Mouse (Mus musculus) hematopoietic stem cell, adult 5-6 weeks (primary cell): Measurements from ENCODE around the gene Ctsf. TPM values are rescaled to one million over a fixed set of nuclear protein-coding genes. Genes with fewer than 3 reads are reported as not detected.
A peak's percentile ranks its signal among the peaks of the same experiment; 100 is the strongest.
"Not testable (repeated sequence)": the region's sequence is repeated elsewhere in the genome, so short reads cannot be mapped to it uniquely, and the experiment has no call there.

Experiments
- ATAC-seq, 2 experiments: fragments of 125-278 bp in 1 of 2; replicated peaks in 1 of 2; 2 replicates each; pipeline ENCODE4 v1.8.0; 2016 to 2017; ENCODE audit warnings: inconsistent platforms in 2 of 2, mild to moderate bottlenecking in 2 of 2, moderate number of reproducible peaks in 2 of 2, low read depth in 1 of 2, moderate TSS enrichment in 1 of 2; ENCODE audit not compliant: low FRiP score in 2 of 2, poor library complexity in 2 of 2, severe bottlenecking in 2 of 2, insufficient read depth in 1 of 2, low TSS enrichment in 1 of 2
- total RNA-seq: library from RNA; stranded (forward); fragments of 172-1452, 232-1000 nt; gene quantifications from 2 replicates; pipeline ENCODE4 v1.2.3, GENCODE M21; 2017

Gene Ctsf
- total RNA-seq, 1 experiment from 2014 or later = 18.9 TPM

- ATAC-seq = no peak
Measured at GRCm38 (mm10) chr19:4840848-4841247, 14.1 kb upstream of the Ctsf start.

GRCm38 (mm10) chr19:4842611-4843010 is 12.3 kb upstream of the Ctsf start:
- ATAC-seq = no peak

GRCm38 (mm10) chr19:4845846-4846245 is 9.1 kb upstream of the Ctsf start:
- ATAC-seq = no peak

- ATAC-seq = peak; percentile 62 to 65; a peak in 3 of 4 replicates
Measured at GRCm38 (mm10) chr19:4847490-4847889, 7.4 kb upstream of the Ctsf start.

- ATAC-seq = no peak
Measured at GRCm38 (mm10) chr19:4849800-4850199, 5.1 kb upstream of the Ctsf start.

GRCm38 (mm10) chr19:4850281-4850680 is 4.6 kb upstream of the Ctsf start:
- ATAC-seq = no peak

- ATAC-seq = no peak
Measured at GRCm38 (mm10) chr19:4855470-4855820, 515 bp downstream of the Ctsf start.

GRCm38 (mm10) chr19:4855951-4856350 is 1.0 kb downstream of the Ctsf start:
- no peak for ATAC-seq

GRCm38 (mm10) chr19:4859081-4859480 is 4.2 kb downstream of the Ctsf start:
- ATAC-seq = no peak

GRCm38 (mm10) chr19:4863048-4863447 is 8.1 kb downstream of the Ctsf start:
- no peak for ATAC-seq

- ATAC-seq = peak; percentile 72 to 77
Measured at GRCm38 (mm10) chr19:4865147-4865546, 10.2 kb downstream of the Ctsf start.

GRCm38 (mm10) chr19:4874613-4875012 is 19.7 kb downstream of the Ctsf start:
- not testable (repeated sequence) for ATAC-seq

- no peak for ATAC-seq
Measured at GRCm38 (mm10) chr19:4876241-4876640, 21.3 kb downstream of the Ctsf start.

GRCm38 (mm10) chr19:4876755-4877154 is 21.8 kb downstream of the Ctsf start:
- no peak for ATAC-seq

- no peak for ATAC-seq
Measured at GRCm38 (mm10) chr19:4877785-4878184, 22.9 kb downstream of the Ctsf start, which contains the start of gene Actn3. Gene Actn3, minus strand, starts transcription at chr19:4877909.

GRCm38 (mm10) chr19:4878405-4879323 is 23.7 kb downstream of the Ctsf start, which contains the start of gene Zdhhc24:
Gene Zdhhc24, plus strand, starts transcription at chr19:4878668.
- peak; percentile 99 for ATAC-seq

- ATAC-seq = no peak
Measured at GRCm38 (mm10) chr19:4879324-4879703, 24.4 kb downstream of the Ctsf start.

GRCm38 (mm10) chr19:4883961-4884360 is 29.0 kb downstream of the Ctsf start:
- ATAC-seq = no peak

GRCm38 (mm10) chr19:4889791-4890190 is 34.9 kb downstream of the Ctsf start:
- ATAC-seq = no peak
